Mouse (Mus musculus) liver, embryonic 16.5 days (tissue): ENCODE data around the gene Htatip2. TPM values are rescaled to one million over a fixed set of nuclear protein-coding genes. Genes with fewer than 3 reads are reported as not detected.

Source experiments
- ATAC-seq: fragments of 200-750 bp; cut with Nextera tagmentation; 2 replicates; pipeline ENCODE4 v1.8.0; 2017; ENCODE audit warnings: low read depth, mild to moderate bottlenecking, moderate number of reproducible peaks, moderate library complexity
- H3K27ac ChIP-seq: fragments of 300-500 bp; sonication (generic); 2 replicates; pipeline ENCODE4 v1.5.1; 2014; ENCODE audit warnings: mild to moderate bottlenecking, low read length
- H3K27me3 ChIP-seq: fragments of 300-500 bp; sonication (generic); 2 replicates; pipeline ENCODE4 v1.6.1; 2014; ENCODE audit warnings: low read depth, low read length, mixed read lengths; ENCODE audit not compliant: control insufficient read depth, insufficient read depth
- H3K36me3 ChIP-seq: fragments of 300-500 bp; sonication (generic); 2 replicates; pipeline ENCODE4 v1.6.1; 2014; ENCODE audit warnings: mild to moderate bottlenecking; ENCODE audit not compliant: control insufficient read depth, insufficient read depth
- H3K4me1 ChIP-seq: fragments of 300-500 bp; sonication (generic); 2 replicates; pipeline ENCODE4 v1.6.1; 2014; ENCODE audit warnings: low read depth, low read length, mixed read lengths; ENCODE audit not compliant: control insufficient read depth
- H3K4me2 ChIP-seq: fragments of 300-500 bp; sonication (generic); 2 replicates; pipeline ENCODE4 v1.6.1; 2014; ENCODE audit warnings: low read depth, low read length, mixed read lengths
- H3K4me3 ChIP-seq: fragments of 300-500 bp; sonication (generic); 2 replicates; pipeline ENCODE4 v1.5.1; 2014; ENCODE audit warnings: low read depth, mild to moderate bottlenecking, low read length
- H3K9ac ChIP-seq: fragments of 300-500 bp; sonication (generic); 2 replicates; pipeline ENCODE4 v1.6.1; 2014; ENCODE audit warnings: low read depth, low read length
- H3K9me3 ChIP-seq: fragments of 300-500 bp; sonication (generic); replicated peaks from 2 replicates; pipeline ENCODE4 v1.6.1; 2016; ENCODE audit warnings: low read length; ENCODE audit not compliant: control insufficient read depth
- WGBS: fragments of 180-500 bp; shearing (Covaris S2); extraction: QIAGEN DNeasy Blood & Tissue Kit; methylation state at CpG from one replicate; pipeline ENCODE4 v1.1.7; 2014; ENCODE audit not compliant: insufficient replicate concordance; 5-methylcytosine and 5-hydroxymethylcytosine counted together
- polyA plus RNA-seq: library from polyadenylated mRNA; unstranded; fragments of >200 nt; fragmentation: Nextera tagmentation; extraction: Ambion mirVana; gene quantifications from 2 replicates; pipeline ENCODE4 v1.2.1, GENCODE M21; 2015

Gene Htatip2
- polyA plus RNA-seq, 1 experiment from 2014 or later: 31.9 TPM

DNA sequence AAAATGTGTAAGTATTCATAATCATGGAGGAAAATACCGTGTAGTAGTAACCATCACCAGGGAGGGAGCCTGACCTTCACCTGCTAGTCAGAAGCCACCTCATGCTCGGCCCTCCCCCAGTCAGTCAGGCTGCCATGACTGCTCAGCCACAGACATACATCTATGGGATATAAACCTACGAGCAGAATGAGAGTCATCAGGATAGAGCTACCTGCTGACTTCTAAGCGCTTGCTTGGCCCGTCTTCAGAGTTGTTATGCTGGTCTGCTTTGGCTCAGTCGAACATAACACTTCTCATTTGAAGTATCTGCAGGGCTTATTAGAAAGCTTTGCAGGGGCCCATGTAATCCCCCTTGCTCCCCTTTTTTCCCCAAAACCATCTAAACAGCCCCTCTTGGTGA is 44.6 kb downstream of the Htatip2 start:
- peaks cover 4% of the 10 kb centered on the region for H3K4me1 ChIP-seq
- H3K36me3 ChIP-seq: peaks cover 7% of the 10 kb centered on the region
- H3K4me3 ChIP-seq: no peak overlapping the region
- no peak overlapping the region for H3K27ac ChIP-seq
- no peak overlapping the region for H3K9ac ChIP-seq
- H3K27me3 ChIP-seq: no peaks in the 10 kb centered on the region
- 75% methylated on average over 6 of the region's 6 CpGs for WGBS
- H3K4me2 ChIP-seq: no peak overlapping the region
- no peaks in the 10 kb centered on the region for H3K9me3 ChIP-seq
- ATAC-seq: no peak

- ATAC-seq: no peak
- no peaks in the 10 kb centered on the region for H3K27me3 ChIP-seq
- H3K9ac ChIP-seq: no peak overlapping the region
- no peaks in the 10 kb centered on the region for H3K9me3 ChIP-seq
- no peak overlapping the region for H3K4me2 ChIP-seq
- peaks cover 9% of the 10 kb centered on the region for H3K36me3 ChIP-seq
- WGBS: 30% methylated on average over 5 of the region's 5 CpGs
- peaks cover 4% of the 10 kb centered on the region for H3K4me1 ChIP-seq
- H3K4me3 ChIP-seq: no peak overlapping the region
- H3K27ac ChIP-seq: no peak overlapping the region
Observed at GRCm38 (mm10) chr7:49804638-49805165, 45.8 kb downstream of the Htatip2 start.

DNA sequence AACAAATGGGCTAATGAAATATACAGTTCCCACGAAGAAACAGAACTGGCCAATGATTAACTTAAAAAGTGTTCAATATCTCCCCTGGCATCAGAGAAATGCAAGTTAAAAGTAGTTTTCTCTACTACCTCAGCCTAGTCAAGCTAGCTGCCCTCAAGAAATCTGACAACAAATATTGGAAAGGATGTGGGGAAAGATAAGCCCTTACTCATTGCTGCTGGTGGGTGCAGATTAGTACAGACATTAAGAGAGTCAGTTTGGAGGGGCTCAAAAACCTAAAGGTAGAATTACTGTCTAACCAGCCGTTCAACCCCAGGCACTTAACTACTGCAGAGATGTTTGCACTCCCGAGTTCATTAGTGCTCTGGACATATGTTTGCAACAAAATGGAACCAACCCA is 46.7 kb downstream of the Htatip2 start:
- peaks cover 9% of the 10 kb centered on the region for H3K36me3 ChIP-seq
- H3K9ac ChIP-seq: no peak overlapping the region
- H3K27me3 ChIP-seq: no peaks in the 10 kb centered on the region
- no peak; the same call in 1 of the 2 replicates for ATAC-seq
- peaks cover 4% of the 10 kb centered on the region for H3K4me1 ChIP-seq
- no peak overlapping the region for H3K4me2 ChIP-seq
- WGBS: 16% methylated on average over 3 of the region's 3 CpGs
- no peak overlapping the region for H3K4me3 ChIP-seq
- H3K9me3 ChIP-seq: no peaks in the 10 kb centered on the region
- no peak overlapping the region for H3K27ac ChIP-seq

GRCm38 (mm10) chr7:49807093-49807682 is 48.3 kb downstream of the Htatip2 start:
- H3K4me3 ChIP-seq: no peak overlapping the region
- peaks cover 4% of the 10 kb centered on the region for H3K4me1 ChIP-seq
- no peak overlapping the region for H3K9ac ChIP-seq
- no peaks in the 10 kb centered on the region for H3K27me3 ChIP-seq
- no peak for ATAC-seq
- no peak overlapping the region for H3K27ac ChIP-seq
- H3K9me3 ChIP-seq: no peaks in the 10 kb centered on the region
- WGBS: 34% methylated on average over 9 of the region's 9 CpGs
- H3K36me3 ChIP-seq: peaks cover 9% of the 10 kb centered on the region
- no peak overlapping the region for H3K4me2 ChIP-seq

DNA sequence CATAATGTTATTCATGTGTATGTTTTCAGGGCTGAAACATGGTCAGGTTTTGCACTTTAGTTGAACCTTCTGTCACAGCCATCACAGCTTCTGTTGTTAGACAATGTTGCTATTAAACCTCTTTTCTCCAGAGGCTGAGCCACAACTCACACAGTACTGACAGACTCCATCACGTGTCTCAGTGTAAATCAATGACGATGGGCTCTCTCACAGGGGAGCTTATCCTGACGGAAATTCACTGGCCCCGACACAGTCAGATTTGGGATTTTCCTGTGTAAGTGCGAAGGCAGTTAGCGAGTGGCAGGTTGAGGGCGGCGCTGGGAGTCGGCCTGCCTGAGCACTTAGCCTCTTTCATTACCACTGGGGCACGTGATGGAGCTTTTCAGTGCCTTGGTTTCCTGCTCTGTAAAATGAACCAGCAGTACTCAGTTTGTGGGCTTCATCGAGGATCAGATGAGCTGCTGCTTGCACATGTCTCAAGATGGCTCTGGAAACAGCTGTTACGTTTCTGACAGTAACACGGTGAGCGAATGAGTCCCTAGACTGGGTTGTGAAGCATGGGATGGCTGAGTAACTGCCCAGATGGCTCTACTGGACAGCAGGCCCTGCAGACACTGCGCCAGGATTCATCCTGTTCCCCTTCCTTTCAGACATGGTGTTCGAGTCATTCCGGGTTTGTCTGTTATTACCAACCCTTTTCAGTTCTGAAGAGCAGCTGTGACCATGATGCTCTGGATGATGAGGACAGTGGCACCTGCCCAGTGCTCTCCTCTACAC is 49.1 kb downstream of the Htatip2 start:
- H3K27me3 ChIP-seq: no peaks in the 10 kb centered on the region
- no peak overlapping the region for H3K4me2 ChIP-seq
- peaks cover 4% of the 10 kb centered on the region for H3K4me1 ChIP-seq
- peaks cover 9% of the 10 kb centered on the region for H3K36me3 ChIP-seq
- H3K27ac ChIP-seq: no peak overlapping the region
- H3K9ac ChIP-seq: no peak overlapping the region
- ATAC-seq: no peak
- H3K4me3 ChIP-seq: no peak overlapping the region
- H3K9me3 ChIP-seq: no peaks in the 10 kb centered on the region
- 87% methylated on average over 17 of the region's 17 CpGs for WGBS

GRCm38 (mm10) chr7:49809100-49809499 is 50.2 kb downstream of the Htatip2 start:
- H3K4me2 ChIP-seq: no peak overlapping the region
- no peaks in the 10 kb centered on the region for H3K9me3 ChIP-seq
- peaks cover 9% of the 10 kb centered on the region for H3K36me3 ChIP-seq
- WGBS: 78% methylated on average over 6 of the region's 6 CpGs
- H3K27me3 ChIP-seq: no peaks in the 10 kb centered on the region
- no peak overlapping the region for H3K9ac ChIP-seq
- H3K27ac ChIP-seq: no peak overlapping the region
- no peak overlapping the region for H3K4me3 ChIP-seq
- peaks cover 4% of the 10 kb centered on the region for H3K4me1 ChIP-seq
- ATAC-seq: no peak

- H3K4me3 ChIP-seq: no peak overlapping the region
- ATAC-seq: no peak
- WGBS: 74% methylated on average over 3 of the region's 3 CpGs
- peaks cover 9% of the 10 kb centered on the region for H3K36me3 ChIP-seq
- no peak overlapping the region for H3K27ac ChIP-seq
- H3K27me3 ChIP-seq: no peaks in the 10 kb centered on the region
- H3K9ac ChIP-seq: no peak overlapping the region
- no peak overlapping the region for H3K4me2 ChIP-seq
- peaks cover 4% of the 10 kb centered on the region for H3K4me1 ChIP-seq
- H3K9me3 ChIP-seq: no peaks in the 10 kb centered on the region
Observed at GRCm38 (mm10) chr7:49809562-49809961, 50.6 kb downstream of the Htatip2 start.

GRCm38 (mm10) chr7:49811346-49811745 is 52.4 kb downstream of the Htatip2 start:
- no peaks in the 10 kb centered on the region; the same call in 1 of the 2 replicates for H3K4me1 ChIP-seq
- no peak overlapping the region for H3K9ac ChIP-seq
- H3K27me3 ChIP-seq: no peaks in the 10 kb centered on the region
- no peak overlapping the region for H3K27ac ChIP-seq
- H3K36me3 ChIP-seq: peaks cover 9% of the 10 kb centered on the region
- ATAC-seq: no peak
- no peak overlapping the region for H3K4me3 ChIP-seq
- no peak overlapping the region for H3K4me2 ChIP-seq
- 56% methylated on average over 4 of the region's 4 CpGs for WGBS
- no peaks in the 10 kb centered on the region for H3K9me3 ChIP-seq

DNA sequence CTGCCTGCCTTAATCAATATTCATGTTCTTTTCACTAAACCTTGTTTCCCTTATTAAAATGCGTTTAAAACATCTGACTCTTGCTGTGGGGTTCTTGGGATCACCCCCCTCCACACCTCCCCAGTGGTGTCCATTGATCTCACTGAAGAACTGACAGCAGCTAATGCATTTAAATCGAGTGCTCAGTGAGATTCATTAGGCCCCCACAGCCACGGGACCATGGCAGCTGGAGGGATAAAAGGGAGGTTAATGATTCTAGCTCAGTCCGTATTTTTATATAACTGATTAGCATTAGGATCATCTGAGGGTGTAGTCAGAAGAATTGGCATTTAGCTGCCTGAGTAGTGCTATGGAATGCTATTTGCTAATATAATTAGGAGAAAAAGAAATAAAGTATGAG is 60.5 kb downstream of the Htatip2 start:
- Histone ChIP-seq H3K27me3 (no peaks in the 10 kb centered on the region), H3K4me2 (no peak overlapping the region), H3K9ac (no peak overlapping the region), H3K9me3 (no peaks in the 10 kb centered on the region), H3K27ac (no peak overlapping the region), H3K36me3 (peaks cover 6% of the 10 kb centered on the region), H3K4me3 (no peak overlapping the region), H3K4me1 (no peaks in the 10 kb centered on the region)
- no peak for ATAC-seq
- 66% methylated on average over 4 of the region's 4 CpGs for WGBS
